Mouse (Mus musculus): ENCODE results near the gene Rdh12. TPM values are rescaled to one million over a fixed set of nuclear protein-coding genes. Genes with fewer than 3 reads are reported as not detected.

The Rdh12 gene
- polyA plus RNA-seq, 1 experiment from 2014 or later: 1.0 TPM

GRCm38 (mm10) chr12:79192193-79192592 lies 16.5 kb upstream of the Rdh12 start, which contains the start of gene Rdh11:
TSS of gene Rdh11 (minus strand) at chr12:79192293.
- no peak for ATAC-seq
- Histone ChIP-seq H3K4me1 (peaks cover 18% of the 10 kb centered on the region), H3K27ac (peak within 1 kb of the TSS; percentile 40; the same call in 1 of the 2 replicates), H3K9me3 (replicated peaks) (no peaks in the 10 kb centered on the region), H3K27me3 (no peaks in the 10 kb centered on the region), H3K9ac (peak within 1 kb of the TSS; percentile 74), H3K4me2 (peak within 1 kb of the TSS; percentile 78), H3K36me3 (ENCODE audit: poor library complexity, severe bottlenecking) (peaks cover 12% of the 10 kb centered on the region), H3K4me3 (peak within 1 kb of the TSS; percentile 71)
- WGBS: 62% methylated on average over 6 of the region's 6 CpGs

GRCm38 (mm10) chr12:79193441-79193840 lies 15.3 kb upstream of the Rdh12 start:
- Histone ChIP-seq H3K36me3 (ENCODE audit: poor library complexity, severe bottlenecking) (peaks cover under 1% of the 10 kb centered on the region), H3K9me3 (replicated peaks) (no peaks in the 10 kb centered on the region), H3K4me1 (peaks cover 18% of the 10 kb centered on the region), H3K9ac (no peak overlapping the region), H3K4me3 (no peak overlapping the region), H3K27ac (no peak overlapping the region), H3K4me2 (no peak overlapping the region), H3K27me3 (no peaks in the 10 kb centered on the region)
- no peak for ATAC-seq
- 4% methylated on average over 3 of the region's 3 CpGs for WGBS

- Histone ChIP-seq H3K36me3 (ENCODE audit: poor library complexity, severe bottlenecking) (no peaks in the 10 kb centered on the region), H3K27me3 (no peaks in the 10 kb centered on the region), H3K4me1 (no peaks in the 10 kb centered on the region), H3K4me2 (no peak overlapping the region), H3K27ac (no peak overlapping the region), H3K9me3 (replicated peaks) (no peaks in the 10 kb centered on the region), H3K9ac (no peak overlapping the region), H3K4me3 (no peak overlapping the region)
- ATAC-seq: no peak
- 89% methylated on average over 5 of the region's 5 CpGs for WGBS
Observed at GRCm38 (mm10) chr12:79197105-79197504, 11.6 kb upstream of the Rdh12 start.

- no peak overlapping the region for H3K27ac ChIP-seq
- WGBS: 68% methylated on average over 3 of the region's 3 CpGs
- no peak overlapping the region for H3K4me3 ChIP-seq
- H3K4me2 ChIP-seq: no peak overlapping the region
- no peaks in the 10 kb centered on the region for H3K36me3 ChIP-seq (ENCODE audit: poor library complexity, severe bottlenecking)
- no peaks in the 10 kb centered on the region for H3K27me3 ChIP-seq
- no peaks in the 10 kb centered on the region for H3K9me3 ChIP-seq (replicated peaks)
- no peak overlapping the region for H3K9ac ChIP-seq
- H3K4me1 ChIP-seq: no peaks in the 10 kb centered on the region
- ATAC-seq: no peak
Observed at GRCm38 (mm10) chr12:79201882-79202281, 6.8 kb upstream of the Rdh12 start.

- Histone ChIP-seq H3K4me1 (no peaks in the 10 kb centered on the region), H3K36me3 (ENCODE audit: poor library complexity, severe bottlenecking) (no peaks in the 10 kb centered on the region), H3K9ac (no peak overlapping the region), H3K9me3 (replicated peaks) (no peaks in the 10 kb centered on the region), H3K4me2 (no peak overlapping the region), H3K27ac (no peak overlapping the region), H3K4me3 (no peak overlapping the region), H3K27me3 (no peaks in the 10 kb centered on the region)
- no peak for ATAC-seq
- WGBS: 89% methylated on average over 8 of the region's 8 CpGs
Observed at GRCm38 (mm10) chr12:79211447-79211846, 2.7 kb downstream of the Rdh12 start.

- Histone ChIP-seq H3K27me3 (no peaks in the 10 kb centered on the region), H3K4me3 (no peak overlapping the region), H3K4me1 (no peaks in the 10 kb centered on the region), H3K9ac (no peak overlapping the region), H3K27ac (no peak overlapping the region), H3K9me3 (replicated peaks) (no peaks in the 10 kb centered on the region), H3K36me3 (ENCODE audit: poor library complexity, severe bottlenecking) (no peaks in the 10 kb centered on the region), H3K4me2 (no peak overlapping the region)
- WGBS: 68% methylated on average over 5 of the region's 5 CpGs
- ATAC-seq: no peak
Observed at GRCm38 (mm10) chr12:79217511-79217910, 8.8 kb downstream of the Rdh12 start.

- WGBS: 81% methylated on average over 11 of the region's 11 CpGs
- H3K4me2 ChIP-seq: no peak overlapping the region
- no peak overlapping the region for H3K27ac ChIP-seq
- H3K27me3 ChIP-seq: no peaks in the 10 kb centered on the region
- H3K4me3 ChIP-seq: no peak overlapping the region
- ATAC-seq: no peak
- H3K9ac ChIP-seq: no peak overlapping the region
- H3K36me3 ChIP-seq (ENCODE audit: poor library complexity, severe bottlenecking): peaks cover 72% of the 10 kb centered on the region
- 0 out of 2 replicates have a peak, but pooled peaks cover 4% of the 10 kb centered on the region for H3K4me1 ChIP-seq
- no peaks in the 10 kb centered on the region for H3K9me3 ChIP-seq (replicated peaks)
Observed at GRCm38 (mm10) chr12:79235485-79236080, 26.9 kb downstream of the Rdh12 start.

GRCm38 (mm10) chr12:79241985-79242384 lies 33.3 kb downstream of the Rdh12 start:
- Histone ChIP-seq H3K9me3 (replicated peaks) (no peaks in the 10 kb centered on the region), H3K4me3 (no peak overlapping the region), H3K36me3 (ENCODE audit: poor library complexity, severe bottlenecking) (peaks cover 96% of the 10 kb centered on the region), H3K4me2 (no peak overlapping the region), H3K9ac (no peak overlapping the region), H3K27me3 (no peaks in the 10 kb centered on the region), H3K27ac (no peak overlapping the region), H3K4me1 (no peaks in the 10 kb centered on the region)
- WGBS: 97% methylated on average over 2 of the region's 2 CpGs
- ATAC-seq: no peak

- Histone ChIP-seq H3K9ac (no peak overlapping the region), H3K27ac (no peak overlapping the region), H3K27me3 (no peaks in the 10 kb centered on the region), H3K4me2 (no peak overlapping the region), H3K4me3 (no peak overlapping the region), H3K9me3 (replicated peaks) (no peaks in the 10 kb centered on the region), H3K4me1 (no peaks in the 10 kb centered on the region), H3K36me3 (ENCODE audit: poor library complexity, severe bottlenecking) (peaks cover 95% of the 10 kb centered on the region)
- 94% methylated on average over 6 of the region's 6 CpGs for WGBS
- ATAC-seq: no peak
Observed at GRCm38 (mm10) chr12:79242921-79243320, 34.2 kb downstream of the Rdh12 start.

GRCm38 (mm10) chr12:79248110-79248509 lies 39.4 kb downstream of the Rdh12 start:
- Histone ChIP-seq H3K4me3 (no peak overlapping the region), H3K9me3 (replicated peaks) (no peaks in the 10 kb centered on the region), H3K27me3 (no peaks in the 10 kb centered on the region), H3K4me2 (no peak overlapping the region), H3K36me3 (ENCODE audit: poor library complexity, severe bottlenecking) (peaks cover 97% of the 10 kb centered on the region), H3K27ac (no peak overlapping the region), H3K9ac (no peak overlapping the region), H3K4me1 (no peaks in the 10 kb centered on the region)
- no peak for ATAC-seq
- 89% methylated on average over 3 of the region's 3 CpGs for WGBS

GRCm38 (mm10) chr12:79253294-79254053 lies 44.8 kb downstream of the Rdh12 start:
- 92% methylated on average over 9 of the region's 9 CpGs for WGBS
- no peaks in the 10 kb centered on the region for H3K27me3 ChIP-seq
- H3K9ac ChIP-seq: no peak overlapping the region
- no peak overlapping the region for H3K4me2 ChIP-seq
- H3K36me3 ChIP-seq (ENCODE audit: poor library complexity, severe bottlenecking): peaks cover 92% of the 10 kb centered on the region
- no peaks in the 10 kb centered on the region for H3K4me1 ChIP-seq
- H3K27ac ChIP-seq: no peak overlapping the region
- ATAC-seq: no peak
- no peak overlapping the region for H3K4me3 ChIP-seq
- H3K9me3 ChIP-seq (replicated peaks): no peaks in the 10 kb centered on the region

GRCm38 (mm10) chr12:79254975-79255374 lies 46.3 kb downstream of the Rdh12 start:
- Histone ChIP-seq H3K36me3 (ENCODE audit: poor library complexity, severe bottlenecking) (peaks cover 85% of the 10 kb centered on the region), H3K9ac (no peak overlapping the region), H3K4me3 (no peak overlapping the region), H3K4me1 (no peaks in the 10 kb centered on the region), H3K27me3 (no peaks in the 10 kb centered on the region), H3K4me2 (no peak overlapping the region), H3K9me3 (replicated peaks) (no peaks in the 10 kb centered on the region), H3K27ac (no peak overlapping the region)
- WGBS: 95% methylated on average over 10 of the region's 10 CpGs
- ATAC-seq: no peak

All from forebrain, embryonic 13.5 days (tissue).